Mouse (Mus musculus): ENCODE results near the gene Wwox. TPM values are rescaled to one million over a fixed set of nuclear protein-coding genes. Genes with fewer than 3 reads are reported as not detected.
A peak's percentile ranks its signal among the peaks of the same experiment; 100 is the strongest.

The Wwox gene
- polyA plus RNA-seq, 1 experiment from 2014 or later, result 13.8 TPM

- Histone ChIP-seq H3K27me3 (ENCODE audit: control insufficient read depth, insufficient read depth, low read length) (no peaks in the 10 kb centered on the region), H3K4me1 (ENCODE audit: control insufficient read depth, insufficient read depth, low read length) (peaks cover 6% of the 10 kb centered on the region; the same call in 1 of the 2 replicates), H3K27ac (ENCODE audit: low read depth, low read length) (no peak overlapping the region), H3K4me3 (ENCODE audit: low read depth, low read length) (no peak overlapping the region), H3K36me3 (ENCODE audit: control insufficient read depth, insufficient read depth, low read length) (no peaks in the 10 kb centered on the region), H3K4me2 (ENCODE audit: low read depth, low read length) (no peak overlapping the region), H3K9ac (replicated peaks; ENCODE audit: low read depth, low read length) (no peak overlapping the region), H3K9me3 (ENCODE audit: control insufficient read depth, low read length) (no peaks in the 10 kb centered on the region)
- no peak for ATAC-seq (ENCODE audit: low read depth)
- WGBS, result 51% methylated on average over 9 of the region's 9 CpGs
Measured at GRCm38 (mm10) chr8:115143530-115144320, 704.3 kb downstream of the Wwox start.

- WGBS, result 42% methylated on average over 9 of the region's 9 CpGs
- Histone ChIP-seq H3K36me3 (ENCODE audit: control insufficient read depth, insufficient read depth, low read length) (no peaks in the 10 kb centered on the region), H3K4me3 (ENCODE audit: low read depth, low read length) (no peak overlapping the region), H3K27me3 (ENCODE audit: control insufficient read depth, insufficient read depth, low read length) (no peaks in the 10 kb centered on the region), H3K27ac (ENCODE audit: low read depth, low read length) (no peak overlapping the region), H3K4me2 (ENCODE audit: low read depth, low read length) (no peak overlapping the region), H3K4me1 (ENCODE audit: control insufficient read depth, insufficient read depth, low read length) (no peaks in the 10 kb centered on the region; the same call in 1 of the 2 replicates), H3K9me3 (ENCODE audit: control insufficient read depth, low read length) (no peaks in the 10 kb centered on the region), H3K9ac (replicated peaks; ENCODE audit: low read depth, low read length) (no peak overlapping the region)
- ATAC-seq (ENCODE audit: low read depth), result no peak
Measured at GRCm38 (mm10) chr8:115147006-115147405, 707.6 kb downstream of the Wwox start.

- Histone ChIP-seq H3K27ac (ENCODE audit: low read depth, low read length) (no peak overlapping the region), H3K4me1 (ENCODE audit: control insufficient read depth, insufficient read depth, low read length) (no peaks in the 10 kb centered on the region; the same call in 1 of the 2 replicates), H3K4me2 (ENCODE audit: low read depth, low read length) (no peak overlapping the region), H3K27me3 (ENCODE audit: control insufficient read depth, insufficient read depth, low read length) (no peaks in the 10 kb centered on the region), H3K4me3 (ENCODE audit: low read depth, low read length) (no peak overlapping the region), H3K36me3 (ENCODE audit: control insufficient read depth, insufficient read depth, low read length) (no peaks in the 10 kb centered on the region), H3K9ac (replicated peaks; ENCODE audit: low read depth, low read length) (no peak overlapping the region), H3K9me3 (ENCODE audit: control insufficient read depth, low read length) (no peaks in the 10 kb centered on the region)
- 31% methylated on average over 24 of the region's 24 CpGs for WGBS
- ATAC-seq (ENCODE audit: low read depth), result no peak
Measured at GRCm38 (mm10) chr8:115150446-115151109, 711.1 kb downstream of the Wwox start.

- 14% methylated on average over 6 of the region's 6 CpGs for WGBS
- no peak overlapping the region for H3K27ac ChIP-seq (ENCODE audit: low read depth, low read length)
- H3K9ac ChIP-seq (replicated peaks; ENCODE audit: low read depth, low read length), result no peak overlapping the region
Measured at GRCm38 (mm10) chr8:115151416-115151815, 712.0 kb downstream of the Wwox start.

GRCm38 (mm10) chr8:115154096-115154495 is 714.6 kb downstream of the Wwox start:
- peak overlapping the region; percentile 3; the same call in 1 of the 2 replicates for H3K4me2 ChIP-seq (ENCODE audit: low read depth, low read length)
- H3K4me3 ChIP-seq (ENCODE audit: low read depth, low read length), result no peak overlapping the region
- peaks cover 6% of the 10 kb centered on the region; the same call in 1 of the 2 replicates for H3K4me1 ChIP-seq (ENCODE audit: control insufficient read depth, insufficient read depth, low read length)
- H3K27me3 ChIP-seq (ENCODE audit: control insufficient read depth, insufficient read depth, low read length), result no peaks in the 10 kb centered on the region
- WGBS, result 23% methylated on average over 10 of the region's 10 CpGs
- no peak overlapping the region; the same call in 1 of the 2 replicates for H3K27ac ChIP-seq (ENCODE audit: low read depth, low read length)
- H3K36me3 ChIP-seq (ENCODE audit: control insufficient read depth, insufficient read depth, low read length), result no peaks in the 10 kb centered on the region
- no peak overlapping the region for H3K9ac ChIP-seq (replicated peaks; ENCODE audit: low read depth, low read length)
- no peak for ATAC-seq (ENCODE audit: low read depth)
- no peaks in the 10 kb centered on the region for H3K9me3 ChIP-seq (ENCODE audit: control insufficient read depth, low read length)

More at GRCm38 (mm10) chr8:115151416-115151815, 712.0 kb downstream of the Wwox start:
- H3K27me3 ChIP-seq (ENCODE audit: control insufficient read depth, insufficient read depth, low read length), result no peaks in the 10 kb centered on the region
- no peaks in the 10 kb centered on the region; the same call in 1 of the 2 replicates for H3K4me1 ChIP-seq (ENCODE audit: control insufficient read depth, insufficient read depth, low read length)
- no peaks in the 10 kb centered on the region for H3K36me3 ChIP-seq (ENCODE audit: control insufficient read depth, insufficient read depth, low read length)
- H3K4me2 ChIP-seq (ENCODE audit: low read depth, low read length), result no peak overlapping the region
- H3K4me3 ChIP-seq (ENCODE audit: low read depth, low read length), result no peak overlapping the region
- H3K9me3 ChIP-seq (ENCODE audit: control insufficient read depth, low read length), result no peaks in the 10 kb centered on the region
- no peak for ATAC-seq (ENCODE audit: low read depth)

- Histone ChIP-seq H3K27me3 (ENCODE audit: control insufficient read depth, insufficient read depth, low read length) (no peaks in the 10 kb centered on the region), H3K9ac (replicated peaks; ENCODE audit: low read depth, low read length) (no peak overlapping the region), H3K9me3 (ENCODE audit: control insufficient read depth, low read length) (no peaks in the 10 kb centered on the region), H3K4me1 (ENCODE audit: control insufficient read depth, insufficient read depth, low read length) (peaks cover 18% of the 10 kb centered on the region; the same call in 1 of the 2 replicates), H3K4me2 (ENCODE audit: low read depth, low read length) (no peak overlapping the region), H3K36me3 (ENCODE audit: control insufficient read depth, insufficient read depth, low read length) (no peaks in the 10 kb centered on the region), H3K4me3 (ENCODE audit: low read depth, low read length) (no peak overlapping the region), H3K27ac (ENCODE audit: low read depth, low read length) (no peak overlapping the region)
- no peak for ATAC-seq (ENCODE audit: low read depth)
- WGBS, result 94% methylated on average over 8 of the region's 8 CpGs
Measured at GRCm38 (mm10) chr8:115156142-115156541, 716.7 kb downstream of the Wwox start.

- H3K36me3 ChIP-seq (ENCODE audit: control insufficient read depth, insufficient read depth, low read length), result no peaks in the 10 kb centered on the region
- H3K4me3 ChIP-seq (ENCODE audit: low read depth, low read length), result no peak overlapping the region
- WGBS, result 26% methylated on average over 12 of the region's 12 CpGs
- no peak overlapping the region for H3K27ac ChIP-seq (ENCODE audit: low read depth, low read length)
- no peaks in the 10 kb centered on the region for H3K27me3 ChIP-seq (ENCODE audit: control insufficient read depth, insufficient read depth, low read length)
- peak; percentile 62; the same call in 1 of the 2 replicates for ATAC-seq (ENCODE audit: low read depth)
- H3K9me3 ChIP-seq (ENCODE audit: control insufficient read depth, low read length), result no peaks in the 10 kb centered on the region
- no peak overlapping the region for H3K9ac ChIP-seq (replicated peaks; ENCODE audit: low read depth, low read length)
- H3K4me2 ChIP-seq (ENCODE audit: low read depth, low read length), result no peak overlapping the region
- H3K4me1 ChIP-seq (ENCODE audit: control insufficient read depth, insufficient read depth, low read length), result peaks cover 18% of the 10 kb centered on the region; the same call in 1 of the 2 replicates
Measured at GRCm38 (mm10) chr8:115157977-115158720, 718.7 kb downstream of the Wwox start.

GRCm38 (mm10) chr8:115158721-115159111 is 719.3 kb downstream of the Wwox start:
- no peak overlapping the region for H3K27ac ChIP-seq (ENCODE audit: low read depth, low read length)
- 2% methylated on average over 8 of the region's 8 CpGs for WGBS
- H3K4me2 ChIP-seq (ENCODE audit: low read depth, low read length), result peak overlapping the region; percentile 59
- peak; percentile 42; the same call in 1 of the 2 replicates for ATAC-seq (ENCODE audit: low read depth)
- no peaks in the 10 kb centered on the region for H3K9me3 ChIP-seq (ENCODE audit: control insufficient read depth, low read length)
- no peaks in the 10 kb centered on the region for H3K27me3 ChIP-seq (ENCODE audit: control insufficient read depth, insufficient read depth, low read length)
- no peaks in the 10 kb centered on the region for H3K36me3 ChIP-seq (ENCODE audit: control insufficient read depth, insufficient read depth, low read length)
- H3K4me1 ChIP-seq (ENCODE audit: control insufficient read depth, insufficient read depth, low read length), result peaks cover 18% of the 10 kb centered on the region; the same call in 1 of the 2 replicates
- no peak overlapping the region for H3K4me3 ChIP-seq (ENCODE audit: low read depth, low read length)
- H3K9ac ChIP-seq (replicated peaks; ENCODE audit: low read depth, low read length), result no peak overlapping the region

All from neural tube, embryonic 14.5 days (tissue).